Mouse (Mus musculus): ENCODE results near the gene Six5. TPM values are rescaled to one million over a fixed set of nuclear protein-coding genes. Genes with fewer than 3 reads are reported as not detected.
A peak's percentile ranks its signal among the peaks of the same experiment; 100 is the strongest.

The Six5 gene
- polyA plus RNA-seq, 1 experiment, result 9.8 TPM

DNA sequence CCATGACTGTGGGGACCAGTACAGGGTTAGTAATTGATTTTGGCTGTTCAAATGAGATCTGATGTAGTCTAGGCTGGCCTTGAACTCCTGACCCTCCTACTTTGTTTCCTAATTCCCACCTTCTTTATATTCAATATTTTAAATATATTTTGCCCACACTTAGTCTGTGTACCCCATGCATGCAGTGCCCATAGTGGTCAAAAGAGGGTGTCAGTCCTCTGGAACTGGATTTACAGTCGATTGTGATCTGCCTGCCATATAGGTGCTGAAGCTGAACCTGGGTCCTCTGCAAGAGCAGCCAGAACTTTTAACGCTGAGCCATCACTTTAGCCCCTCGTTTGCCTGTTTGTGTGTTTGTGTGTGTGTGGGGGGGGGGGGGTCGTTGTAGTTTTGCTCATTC, 36.3 kb downstream of the Six5 start:
- 33% methylated on average over 4 of the region's 4 CpGs for WGBS
- H3K27ac ChIP-seq (ENCODE audit: insufficient read depth, low read length), result 0 out of 2 replicates have a peak overlapping the region, but pooled peaks have one; percentile 4
- DNase-seq (ENCODE audit: low read depth in 1 of 2, low spot score in 2 of 2), result no peak
- no peak for TF ChIP-seq CTCF (IDR thresholded peaks at IDR 0.05; ENCODE audit: extremely low read depth, insufficient read depth, insufficient read length, insufficient replicate concordance)
- no peak for TF ChIP-seq POLR2A (IDR thresholded peaks at IDR 0.05; ENCODE audit: low read depth, low read length)
- no peaks in the 10 kb centered on the region for H3K27me3 ChIP-seq (ENCODE audit: control insufficient read depth, insufficient read depth, low read length)
- H3K4me3 ChIP-seq (ENCODE audit: extremely low read depth, insufficient read depth, insufficient read length), result no peak overlapping the region
- peaks cover 8% of the 10 kb centered on the region for H3K36me3 ChIP-seq (ENCODE audit: control insufficient read depth, insufficient read depth, low read length)
- peaks cover 5% of the 10 kb centered on the region for H3K4me1 ChIP-seq (ENCODE audit: control insufficient read depth, insufficient read depth, insufficient read length)

DNA sequence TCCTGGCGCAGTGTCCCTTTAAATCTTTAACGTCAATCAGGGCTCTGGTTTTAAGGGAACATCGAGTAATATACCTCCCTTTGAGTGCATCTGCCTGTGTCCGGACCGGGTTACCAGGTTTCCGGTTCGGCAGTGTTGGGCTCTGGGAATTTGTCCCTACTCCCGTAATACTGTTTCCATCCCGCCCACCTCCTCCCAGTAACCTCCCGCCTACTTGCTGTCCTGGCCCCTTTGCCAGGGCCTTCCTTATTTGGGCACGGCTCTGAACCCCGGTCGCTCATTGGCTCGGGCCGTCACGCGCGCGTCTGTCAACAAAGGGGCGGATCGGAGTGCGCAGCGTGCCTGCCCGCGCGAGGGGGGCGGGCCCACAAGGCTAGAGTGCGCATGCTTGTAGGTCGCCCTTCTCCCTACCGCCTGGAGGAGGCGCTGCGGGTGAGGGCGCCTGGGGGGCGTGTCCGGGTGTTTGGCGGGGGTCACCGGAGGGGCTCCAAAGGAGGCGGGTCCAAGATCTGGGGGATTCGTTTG, 37.0 kb downstream of the Six5 start:
- TF ChIP-seq POLR2A (IDR thresholded peaks at IDR 0.05; ENCODE audit: low read depth, low read length) (no peak), CTCF (IDR thresholded peaks at IDR 0.05; ENCODE audit: extremely low read depth, insufficient read depth, insufficient read length, insufficient replicate concordance) (peak; percentile 66)
- H3K27me3 ChIP-seq (ENCODE audit: control insufficient read depth, insufficient read depth, low read length), result no peaks in the 10 kb centered on the region
- peak overlapping the region; percentile 46; the same call in 1 of the 2 replicates for H3K27ac ChIP-seq (ENCODE audit: insufficient read depth, low read length)
- WGBS, result 1% methylated on average over 39 of the region's 39 CpGs
- peaks cover 5% of the 10 kb centered on the region for H3K4me1 ChIP-seq (ENCODE audit: control insufficient read depth, insufficient read depth, insufficient read length)
- H3K4me3 ChIP-seq (ENCODE audit: extremely low read depth, insufficient read depth, insufficient read length), result peak overlapping the region; percentile 44
- DNase-seq (ENCODE audit: low read depth in 1 of 2, low spot score in 2 of 2), result peak; percentile 77 to 89
- H3K36me3 ChIP-seq (ENCODE audit: control insufficient read depth, insufficient read depth, low read length), result peaks cover 14% of the 10 kb centered on the region

DNA sequence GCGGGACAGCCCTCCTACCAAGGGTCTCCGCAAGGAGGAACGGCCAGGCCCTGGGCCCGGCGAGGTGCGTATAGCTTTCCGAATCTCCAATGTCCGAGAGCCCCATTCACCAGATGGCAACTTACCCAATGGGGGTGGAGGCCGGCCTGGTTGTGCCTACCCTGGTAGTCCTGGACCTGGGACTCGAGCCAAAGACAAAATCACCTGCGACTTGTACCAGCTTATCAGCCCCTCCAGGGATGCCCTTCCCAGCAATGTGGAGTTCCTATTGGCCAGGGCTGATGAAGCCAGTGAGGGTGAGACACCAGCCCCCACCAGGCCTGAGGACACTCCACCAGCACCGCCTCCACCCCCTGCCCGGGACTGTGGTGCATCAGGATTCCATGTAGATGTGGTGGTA, 41.8 kb downstream of the Six5 start:
- TF ChIP-seq CTCF (IDR thresholded peaks at IDR 0.05; ENCODE audit: extremely low read depth, insufficient read depth, insufficient read length, insufficient replicate concordance) (no peak), POLR2A (IDR thresholded peaks at IDR 0.05; ENCODE audit: low read depth, low read length) (no peak)
- 92% methylated on average over 13 of the region's 13 CpGs for WGBS
- no peak overlapping the region for H3K27ac ChIP-seq (ENCODE audit: insufficient read depth, low read length)
- H3K4me1 ChIP-seq (ENCODE audit: control insufficient read depth, insufficient read depth, insufficient read length), result peaks cover 5% of the 10 kb centered on the region
- H3K27me3 ChIP-seq (ENCODE audit: control insufficient read depth, insufficient read depth, low read length), result no peaks in the 10 kb centered on the region
- H3K4me3 ChIP-seq (ENCODE audit: extremely low read depth, insufficient read depth, insufficient read length), result no peak overlapping the region
- H3K36me3 ChIP-seq (ENCODE audit: control insufficient read depth, insufficient read depth, low read length), result peaks cover 21% of the 10 kb centered on the region
- DNase-seq (ENCODE audit: low read depth in 1 of 2, low spot score in 2 of 2), result no peak

DNA sequence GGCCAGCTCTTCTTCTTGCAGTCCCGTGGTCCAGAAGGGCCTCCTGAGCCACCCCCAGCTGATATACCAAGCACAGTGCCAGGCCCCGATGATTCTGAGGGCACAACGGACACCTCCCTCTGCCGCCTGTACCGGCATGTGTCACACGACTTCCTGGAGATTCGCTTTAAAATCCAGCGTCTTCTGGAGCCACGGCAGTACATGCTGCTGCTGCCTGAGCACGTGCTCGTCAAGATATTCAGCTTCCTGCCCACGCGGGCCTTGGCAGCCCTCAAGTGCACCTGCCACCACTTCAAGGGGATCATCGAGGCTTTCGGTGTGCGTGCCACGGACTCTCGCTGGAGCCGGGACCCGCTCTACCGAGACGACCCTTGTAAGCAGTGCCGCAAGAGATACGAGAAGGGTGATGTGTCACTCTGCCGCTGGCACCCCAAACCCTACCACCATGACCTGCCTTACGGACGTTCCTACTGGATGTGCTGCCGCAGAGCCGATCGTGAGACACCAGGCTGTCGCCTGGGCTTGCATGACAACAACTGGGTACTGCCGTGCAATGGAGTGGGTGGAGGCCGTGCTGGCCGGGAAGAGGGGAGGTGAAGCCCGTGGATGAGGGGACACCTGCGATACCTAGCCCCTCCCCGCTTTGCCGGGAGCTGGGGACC, 42.4 kb downstream of the Six5 start:
- WGBS, result 90% methylated on average over 38 of the region's 38 CpGs
- H3K36me3 ChIP-seq (ENCODE audit: control insufficient read depth, insufficient read depth, low read length), result peaks cover 21% of the 10 kb centered on the region
- H3K4me3 ChIP-seq (ENCODE audit: extremely low read depth, insufficient read depth, insufficient read length), result no peak overlapping the region
- H3K27ac ChIP-seq (ENCODE audit: insufficient read depth, low read length), result no peak overlapping the region
- DNase-seq (ENCODE audit: low read depth in 1 of 2, low spot score in 2 of 2), result no peak
- H3K27me3 ChIP-seq (ENCODE audit: control insufficient read depth, insufficient read depth, low read length), result no peaks in the 10 kb centered on the region
- no peak for TF ChIP-seq CTCF (IDR thresholded peaks at IDR 0.05; ENCODE audit: extremely low read depth, insufficient read depth, insufficient read length, insufficient replicate concordance)
- no peak for TF ChIP-seq POLR2A (IDR thresholded peaks at IDR 0.05; ENCODE audit: low read depth, low read length)
- peaks cover 2% of the 10 kb centered on the region; the same call in 1 of the 2 replicates for H3K4me1 ChIP-seq (ENCODE audit: control insufficient read depth, insufficient read depth, insufficient read length)

DNA sequence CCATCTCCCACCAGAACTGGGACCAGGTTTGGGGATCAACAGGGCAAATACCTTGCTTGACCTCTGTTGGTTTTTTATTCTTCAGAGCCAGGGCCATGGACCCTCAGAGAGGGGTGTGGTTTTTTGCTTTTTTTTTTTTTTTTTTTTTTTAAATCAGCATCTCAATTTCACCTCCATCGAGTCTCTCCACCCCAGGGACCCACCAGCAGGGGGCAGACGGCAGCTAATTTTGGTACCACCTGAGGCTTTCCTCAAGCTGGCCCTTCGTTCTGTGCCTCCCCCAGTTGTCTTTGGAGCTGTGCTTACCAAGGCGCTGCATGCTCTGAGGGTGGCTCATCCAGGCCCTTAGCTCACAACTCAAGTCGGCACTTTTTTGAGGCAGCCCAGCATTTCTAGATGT, 43.0 kb downstream of the Six5 start:
- peak in 1 of 2 experiments; percentile 52 for DNase-seq (ENCODE audit: low read depth in 1 of 2, low spot score in 2 of 2)
- peaks cover 21% of the 10 kb centered on the region for H3K36me3 ChIP-seq (ENCODE audit: control insufficient read depth, insufficient read depth, low read length)
- TF ChIP-seq POLR2A (IDR thresholded peaks at IDR 0.05; ENCODE audit: low read depth, low read length), result no peak
- peak; percentile 35; the same call in 1 of the 2 replicates for TF ChIP-seq CTCF (IDR thresholded peaks at IDR 0.05; ENCODE audit: extremely low read depth, insufficient read depth, insufficient read length, insufficient replicate concordance)
- H3K4me3 ChIP-seq (ENCODE audit: extremely low read depth, insufficient read depth, insufficient read length), result no peak overlapping the region
- H3K27me3 ChIP-seq (ENCODE audit: control insufficient read depth, insufficient read depth, low read length), result no peaks in the 10 kb centered on the region
- no peak overlapping the region for H3K27ac ChIP-seq (ENCODE audit: insufficient read depth, low read length)
- no peaks in the 10 kb centered on the region for H3K4me1 ChIP-seq (ENCODE audit: control insufficient read depth, insufficient read depth, insufficient read length)
- WGBS, result 40% methylated on average over 5 of the region's 5 CpGs

DNA sequence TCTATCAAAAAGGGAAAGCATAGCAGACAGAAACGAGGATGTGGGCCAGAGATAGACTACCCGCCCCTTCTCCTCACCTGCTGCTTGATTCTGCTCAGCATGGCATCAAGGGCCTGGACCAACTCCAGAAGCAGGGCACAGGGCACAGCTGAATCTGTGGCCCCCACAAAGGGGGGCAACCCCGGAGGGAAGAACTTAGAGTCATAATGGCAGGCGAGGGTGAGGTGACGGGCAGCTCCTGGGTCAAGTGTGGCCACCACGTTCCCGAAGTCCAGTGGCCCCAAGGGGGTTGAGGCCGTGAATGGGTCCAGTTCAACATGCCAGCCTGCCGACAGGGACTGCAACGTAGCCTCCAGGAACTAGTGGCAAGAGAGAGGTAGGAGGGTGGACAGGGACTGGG, 52.4 kb downstream of the Six5 start:
- H3K36me3 ChIP-seq (ENCODE audit: control insufficient read depth, insufficient read depth, low read length), result peaks cover 1% of the 10 kb centered on the region; the same call in 1 of the 2 replicates
- TF ChIP-seq CTCF (IDR thresholded peaks at IDR 0.05; ENCODE audit: extremely low read depth, insufficient read depth, insufficient read length, insufficient replicate concordance) (no peak), POLR2A (IDR thresholded peaks at IDR 0.05; ENCODE audit: low read depth, low read length) (no peak)
- DNase-seq (ENCODE audit: low read depth in 1 of 2, low spot score in 2 of 2), result no peak
- H3K4me3 ChIP-seq (ENCODE audit: extremely low read depth, insufficient read depth, insufficient read length), result no peak overlapping the region
- H3K4me1 ChIP-seq (ENCODE audit: control insufficient read depth, insufficient read depth, insufficient read length), result peaks cover 7% of the 10 kb centered on the region; the same call in 1 of the 2 replicates
- no peak overlapping the region for H3K27ac ChIP-seq (ENCODE audit: insufficient read depth, low read length)
- no peaks in the 10 kb centered on the region for H3K27me3 ChIP-seq (ENCODE audit: control insufficient read depth, insufficient read depth, low read length)
- WGBS, result 91% methylated on average over 10 of the region's 10 CpGs

All from spleen, adult 2 months (tissue).